Mouse (Mus musculus): ENCODE results near the gene Oasl2. TPM values are rescaled to one million over a fixed set of nuclear protein-coding genes. Genes with fewer than 3 reads are reported as not detected.

The Oasl2 gene
- polyA plus RNA-seq, 1 experiment = 42.0 TPM

DNA sequence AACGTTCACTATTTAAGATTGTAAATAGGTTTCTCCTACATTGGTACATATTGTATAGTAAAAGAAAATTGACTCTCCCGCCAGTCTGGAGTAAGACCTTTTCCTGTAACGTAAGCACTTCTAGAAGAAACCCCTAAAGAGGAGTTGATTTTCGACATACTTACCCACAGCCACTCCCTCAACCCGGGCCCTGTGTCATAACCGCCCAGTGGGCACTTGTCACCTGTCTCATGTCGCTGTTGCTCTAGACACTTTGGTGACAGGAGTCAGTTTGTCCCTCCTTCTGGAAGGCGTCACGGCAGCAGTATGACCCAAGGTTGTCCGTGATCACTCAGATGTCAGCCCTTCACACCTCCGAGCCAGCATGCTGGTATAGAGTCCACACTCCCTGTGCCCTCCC, 13.7 kb upstream of the Oasl2 start:
- H3K9ac ChIP-seq (ENCODE audit: low read depth, poor library complexity, severe bottlenecking) = no peak overlapping the region
- peaks cover 6% of the 10 kb centered on the region for H3K4me1 ChIP-seq (ENCODE audit: control insufficient read depth, insufficient read depth, low read length)
- H3K27me3 ChIP-seq (ENCODE audit: control insufficient read depth, insufficient read depth, low read length, poor library complexity, severe bottlenecking) = no peaks in the 10 kb centered on the region
- H3K36me3 ChIP-seq (ENCODE audit: control insufficient read depth, insufficient read depth, low read length, poor library complexity, severe bottlenecking) = no peaks in the 10 kb centered on the region
- no peak overlapping the region for H3K4me3 ChIP-seq (ENCODE audit: low read depth, low read length)
- no peaks in the 10 kb centered on the region for H3K9me3 ChIP-seq (replicated peaks; ENCODE audit: control insufficient read depth, insufficient read depth, low read length, poor library complexity, severe bottlenecking)
- TF ChIP-seq CTCF (IDR thresholded peaks at IDR 0.05; ENCODE audit: low read depth, low read length) (no peak), POLR2A (IDR thresholded peaks at IDR 0.05; ENCODE audit: insufficient read depth, low read length) (no peak), EP300 (IDR thresholded peaks at IDR 0.05; ENCODE audit: insufficient read depth, low read depth, low read length) (no peak)
- H3K27ac ChIP-seq (ENCODE audit: insufficient read depth, low read length) = no peak overlapping the region

- Histone ChIP-seq H3K36me3 (ENCODE audit: control insufficient read depth, insufficient read depth, low read length, poor library complexity, severe bottlenecking) (no peaks in the 10 kb centered on the region), H3K4me3 (ENCODE audit: low read depth, low read length) (no peak overlapping the region), H3K4me1 (ENCODE audit: control insufficient read depth, insufficient read depth, low read length) (no peaks in the 10 kb centered on the region), H3K9ac (ENCODE audit: low read depth, poor library complexity, severe bottlenecking) (no peak overlapping the region), H3K9me3 (replicated peaks; ENCODE audit: control insufficient read depth, insufficient read depth, low read length, poor library complexity, severe bottlenecking) (peaks cover 3% of the 10 kb centered on the region; the same call in 1 of the 2 replicates), H3K27ac (ENCODE audit: insufficient read depth, low read length) (no peak overlapping the region), H3K27me3 (ENCODE audit: control insufficient read depth, insufficient read depth, low read length, poor library complexity, severe bottlenecking) (no peaks in the 10 kb centered on the region)
- no peak for TF ChIP-seq CTCF (IDR thresholded peaks at IDR 0.05; ENCODE audit: low read depth, low read length)
- no peak for TF ChIP-seq EP300 (IDR thresholded peaks at IDR 0.05; ENCODE audit: insufficient read depth, low read depth, low read length)
- TF ChIP-seq POLR2A (IDR thresholded peaks at IDR 0.05; ENCODE audit: insufficient read depth, low read length) = no peak
Observed at GRCm38 (mm10) chr5:114886801-114887200, 9.9 kb upstream of the Oasl2 start.

DNA sequence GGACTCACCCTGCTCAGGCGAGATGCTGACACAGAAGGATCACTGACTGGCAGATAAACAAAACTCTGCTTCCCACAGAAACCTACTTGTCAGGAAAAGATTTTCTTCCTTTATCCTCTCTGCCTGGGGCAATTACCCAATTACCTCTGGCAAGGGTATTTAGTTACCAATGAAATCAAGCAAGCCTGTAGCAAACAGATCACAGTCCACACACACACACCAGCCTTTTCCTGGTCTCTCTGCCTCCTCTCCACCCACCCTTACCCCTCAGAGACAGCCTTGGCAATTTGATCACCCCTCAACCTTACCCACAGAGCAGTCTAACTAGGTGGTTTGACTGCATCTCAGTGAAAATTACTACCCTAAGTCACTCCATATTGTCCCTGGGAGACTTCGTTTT, 7.7 kb upstream of the Oasl2 start:
- H3K4me3 ChIP-seq (ENCODE audit: low read depth, low read length) = no peak overlapping the region
- TF ChIP-seq EP300 (IDR thresholded peaks at IDR 0.05; ENCODE audit: insufficient read depth, low read depth, low read length) (no peak), POLR2A (IDR thresholded peaks at IDR 0.05; ENCODE audit: insufficient read depth, low read length) (no peak), CTCF (IDR thresholded peaks at IDR 0.05; ENCODE audit: low read depth, low read length) (no peak)
- no peaks in the 10 kb centered on the region for H3K27me3 ChIP-seq (ENCODE audit: control insufficient read depth, insufficient read depth, low read length, poor library complexity, severe bottlenecking)
- H3K27ac ChIP-seq (ENCODE audit: insufficient read depth, low read length) = no peak overlapping the region
- H3K9me3 ChIP-seq (replicated peaks; ENCODE audit: control insufficient read depth, insufficient read depth, low read length, poor library complexity, severe bottlenecking) = peaks cover 3% of the 10 kb centered on the region; the same call in 1 of the 2 replicates
- H3K36me3 ChIP-seq (ENCODE audit: control insufficient read depth, insufficient read depth, low read length, poor library complexity, severe bottlenecking) = no peaks in the 10 kb centered on the region
- H3K9ac ChIP-seq (ENCODE audit: low read depth, poor library complexity, severe bottlenecking) = no peak overlapping the region
- H3K4me1 ChIP-seq (ENCODE audit: control insufficient read depth, insufficient read depth, low read length) = no peaks in the 10 kb centered on the region

DNA sequence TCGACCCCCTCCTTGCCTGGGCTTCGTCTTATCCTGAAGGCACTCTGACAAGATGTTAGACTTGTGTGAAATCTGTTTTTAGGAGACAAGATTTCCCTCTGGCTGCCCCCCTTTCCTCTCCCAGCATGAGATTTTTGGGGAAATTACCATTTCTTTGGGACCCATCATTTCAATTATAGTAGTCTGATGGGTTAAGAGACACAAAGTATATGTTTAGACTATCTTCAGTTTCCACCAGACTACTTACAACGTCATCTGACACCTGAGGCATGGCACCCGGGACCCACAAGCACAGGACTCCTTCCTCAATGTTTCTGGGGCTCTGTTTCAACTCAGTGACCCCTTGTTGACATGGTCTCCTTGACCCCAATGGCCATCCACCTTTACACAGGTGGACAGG, 1.2 kb upstream of the Oasl2 start:
- H3K27ac ChIP-seq (ENCODE audit: insufficient read depth, low read length) = no peak overlapping the region
- H3K4me3 ChIP-seq (ENCODE audit: low read depth, low read length) = no peak overlapping the region
- H3K9ac ChIP-seq (ENCODE audit: low read depth, poor library complexity, severe bottlenecking) = no peak overlapping the region
- no peaks in the 10 kb centered on the region for H3K36me3 ChIP-seq (ENCODE audit: control insufficient read depth, insufficient read depth, low read length, poor library complexity, severe bottlenecking)
- no peaks in the 10 kb centered on the region for H3K27me3 ChIP-seq (ENCODE audit: control insufficient read depth, insufficient read depth, low read length, poor library complexity, severe bottlenecking)
- H3K4me1 ChIP-seq (ENCODE audit: control insufficient read depth, insufficient read depth, low read length) = no peaks in the 10 kb centered on the region
- no peak for TF ChIP-seq EP300 (IDR thresholded peaks at IDR 0.05; ENCODE audit: insufficient read depth, low read depth, low read length)
- no peak for TF ChIP-seq CTCF (IDR thresholded peaks at IDR 0.05; ENCODE audit: low read depth, low read length)
- TF ChIP-seq POLR2A (IDR thresholded peaks at IDR 0.05; ENCODE audit: insufficient read depth, low read length) = no peak
- no peaks in the 10 kb centered on the region; the same call in 1 of the 2 replicates for H3K9me3 ChIP-seq (replicated peaks; ENCODE audit: control insufficient read depth, insufficient read depth, low read length, poor library complexity, severe bottlenecking)

- Histone ChIP-seq H3K27ac (ENCODE audit: insufficient read depth, low read length) (peak overlapping the region; percentile 50), H3K9ac (ENCODE audit: low read depth, poor library complexity, severe bottlenecking) (no peak overlapping the region)
Observed at GRCm38 (mm10) chr5:114897374-114897793, 648 bp downstream of the Oasl2 start.

DNA sequence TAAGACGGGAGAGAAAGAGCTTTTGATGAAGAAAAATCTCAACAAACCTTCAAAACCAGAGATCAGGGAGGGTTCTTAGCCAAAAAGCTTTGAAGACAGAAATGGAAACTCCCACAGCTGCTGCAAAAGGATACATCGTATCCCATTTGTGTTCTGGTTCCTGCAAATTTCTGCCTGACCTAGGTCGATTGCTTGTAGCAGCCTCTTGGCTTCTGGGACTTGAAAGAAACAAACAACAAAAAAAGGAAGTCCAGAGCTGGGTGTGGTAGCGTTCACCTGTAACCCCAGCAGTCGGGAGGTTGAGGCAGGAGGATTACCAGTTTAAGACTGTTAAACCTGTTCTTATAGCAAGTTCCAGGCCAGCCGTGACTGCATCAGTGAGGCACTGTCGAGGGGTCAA, 2.1 kb downstream of the Oasl2 start:
- Histone ChIP-seq H3K27ac (ENCODE audit: insufficient read depth, low read length) (no peak overlapping the region), H3K36me3 (ENCODE audit: control insufficient read depth, insufficient read depth, low read length, poor library complexity, severe bottlenecking) (no peaks in the 10 kb centered on the region), H3K9ac (ENCODE audit: low read depth, poor library complexity, severe bottlenecking) (no peak overlapping the region), H3K9me3 (replicated peaks; ENCODE audit: control insufficient read depth, insufficient read depth, low read length, poor library complexity, severe bottlenecking) (no peaks in the 10 kb centered on the region; the same call in 1 of the 2 replicates), H3K4me3 (ENCODE audit: low read depth, low read length) (no peak overlapping the region), H3K27me3 (ENCODE audit: control insufficient read depth, insufficient read depth, low read length, poor library complexity, severe bottlenecking) (no peaks in the 10 kb centered on the region), H3K4me1 (ENCODE audit: control insufficient read depth, insufficient read depth, low read length) (no peaks in the 10 kb centered on the region)
- TF ChIP-seq POLR2A (IDR thresholded peaks at IDR 0.05; ENCODE audit: insufficient read depth, low read length) (no peak), CTCF (IDR thresholded peaks at IDR 0.05; ENCODE audit: low read depth, low read length) (no peak), EP300 (IDR thresholded peaks at IDR 0.05; ENCODE audit: insufficient read depth, low read depth, low read length) (no peak)

More at GRCm38 (mm10) chr5:114897374-114897793, 648 bp downstream of the Oasl2 start:
- Histone ChIP-seq H3K4me1 (ENCODE audit: control insufficient read depth, insufficient read depth, low read length) (no peaks in the 10 kb centered on the region), H3K36me3 (ENCODE audit: control insufficient read depth, insufficient read depth, low read length, poor library complexity, severe bottlenecking) (no peaks in the 10 kb centered on the region), H3K4me3 (ENCODE audit: low read depth, low read length) (no peak overlapping the region), H3K9me3 (replicated peaks; ENCODE audit: control insufficient read depth, insufficient read depth, low read length, poor library complexity, severe bottlenecking) (no peaks in the 10 kb centered on the region; the same call in 1 of the 2 replicates), H3K27me3 (ENCODE audit: control insufficient read depth, insufficient read depth, low read length, poor library complexity, severe bottlenecking) (no peaks in the 10 kb centered on the region)
- TF ChIP-seq POLR2A (IDR thresholded peaks at IDR 0.05; ENCODE audit: insufficient read depth, low read length) (no peak), CTCF (IDR thresholded peaks at IDR 0.05; ENCODE audit: low read depth, low read length) (no peak), EP300 (IDR thresholded peaks at IDR 0.05; ENCODE audit: insufficient read depth, low read depth, low read length) (0 out of 2 replicates have a peak, but pooled peaks have one; percentile 34)
